Mouse (Mus musculus) embryo, embryonic 9.5 days (tissue): Measurements from ENCODE around the gene Ift43.

Experiments
- DNase-seq: peaks from one replicate; pipeline ENCODE4 v3.0.0-alpha.2; 2017; ENCODE audit errors: extremely low spot score

Ift43 gene

GRCm38 (mm10) chr12:86129696-86130095 is 47.4 kb downstream of the Ift43 start:
- DNase-seq: no peak

GRCm38 (mm10) chr12:86132799-86133198 is 50.5 kb downstream of the Ift43 start:
- DNase-seq: peak; percentile 81

GRCm38 (mm10) chr12:86135691-86136090 is 53.4 kb downstream of the Ift43 start:
- no peak for DNase-seq

- DNase-seq: no peak
Observed at GRCm38 (mm10) chr12:86138696-86139095, 56.4 kb downstream of the Ift43 start.

GRCm38 (mm10) chr12:86142389-86142788 is 60.0 kb downstream of the Ift43 start:
- no peak for DNase-seq

- DNase-seq: no peak
Observed at GRCm38 (mm10) chr12:86146246-86146645, 63.9 kb downstream of the Ift43 start.

- no peak for DNase-seq
Observed at GRCm38 (mm10) chr12:86148271-86148670, 65.9 kb downstream of the Ift43 start.

GRCm38 (mm10) chr12:86149087-86149486 is 66.7 kb downstream of the Ift43 start:
- DNase-seq: no peak

GRCm38 (mm10) chr12:86151941-86152340 is 69.6 kb downstream of the Ift43 start:
- DNase-seq: no peak

- no peak for DNase-seq
Observed at GRCm38 (mm10) chr12:86153213-86153957, 71.0 kb downstream of the Ift43 start.

- no peak for DNase-seq
Observed at GRCm38 (mm10) chr12:86155176-86155575, 72.8 kb downstream of the Ift43 start.

GRCm38 (mm10) chr12:86157166-86157565 is 74.8 kb downstream of the Ift43 start:
- no peak for DNase-seq

GRCm38 (mm10) chr12:86157894-86158444 is 75.6 kb downstream of the Ift43 start:
- peak; percentile 54 for DNase-seq

- DNase-seq: no peak
Observed at GRCm38 (mm10) chr12:86158689-86159483, 76.5 kb downstream of the Ift43 start.

- no peak for DNase-seq
Observed at GRCm38 (mm10) chr12:86161436-86161835, 79.1 kb downstream of the Ift43 start.

- DNase-seq: no peak
Observed at GRCm38 (mm10) chr12:86161942-86162341, 79.6 kb downstream of the Ift43 start.

GRCm38 (mm10) chr12:86162890-86163816 is 80.8 kb downstream of the Ift43 start:
- no peak for DNase-seq

GRCm38 (mm10) chr12:86166244-86166643 is 83.9 kb downstream of the Ift43 start:
- no peak for DNase-seq

- DNase-seq: no peak
Observed at GRCm38 (mm10) chr12:86167075-86167474, 84.7 kb downstream of the Ift43 start.

- DNase-seq: no peak
Observed at GRCm38 (mm10) chr12:86168712-86169111, 86.4 kb downstream of the Ift43 start.

- no peak for DNase-seq
Observed at GRCm38 (mm10) chr12:86169195-86169594, 86.9 kb downstream of the Ift43 start.

- no peak for DNase-seq
Observed at GRCm38 (mm10) chr12:86173314-86173713, 91.0 kb downstream of the Ift43 start.
